In the genomic region with DNA sequence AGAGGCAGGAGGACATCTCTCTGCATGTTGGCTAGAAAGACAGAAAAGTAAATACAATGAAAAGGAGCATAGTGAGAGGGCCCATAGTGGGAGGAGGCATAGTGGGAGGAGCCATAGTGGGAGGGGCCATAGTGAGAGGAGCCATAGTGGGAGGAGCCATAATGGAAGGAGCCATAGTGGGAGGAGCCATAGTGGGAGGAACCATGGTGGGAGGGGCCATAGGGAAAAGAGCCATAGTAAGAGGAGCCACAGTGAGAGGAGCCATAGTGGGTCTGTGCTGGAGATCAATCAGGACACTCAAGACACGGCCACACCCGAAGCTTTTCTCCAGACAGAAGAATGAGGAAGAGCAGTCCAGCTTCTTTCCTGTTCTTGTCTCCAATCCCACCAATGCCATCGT, we compare ENCODE assay signal across 18 mouse cellular contexts.
"Had no signal": no experiment of that assay in that cellular context is flagged by ENCODE, and none has a peak within 500 bp of the region (broad histone marks: within the 10 kb centered on the region; RNA-seq: fewer than 3 reads in every experiment).

No protein-coding gene starts in this region.

- H3K27ac ChIP-seq: limb, embryonic 10.5 days; limb, embryonic 13.5 days; liver, embryonic 13.5 days; midbrain, embryonic 12.5 days; midbrain, embryonic 15.5 days; neural tube, embryonic 13.5 days had no signal

- H3K4me1 ChIP-seq: limb, embryonic 10.5 days; limb, embryonic 13.5 days; liver, embryonic 13.5 days; midbrain, embryonic 12.5 days; midbrain, embryonic 15.5 days; neural tube, embryonic 13.5 days had no signal

- H3K4me3 ChIP-seq: limb, embryonic 10.5 days; limb, embryonic 13.5 days; liver, embryonic 13.5 days; midbrain, embryonic 12.5 days; midbrain, embryonic 15.5 days; myocyte; neural tube, embryonic 13.5 days had no signal

- H3K9ac ChIP-seq: limb, embryonic 13.5 days; liver, embryonic 13.5 days; midbrain, embryonic 12.5 days; midbrain, embryonic 15.5 days; neural tube, embryonic 13.5 days had no signal

- H3K36me3 ChIP-seq: limb, embryonic 10.5 days; limb, embryonic 13.5 days; liver, embryonic 13.5 days; midbrain, embryonic 12.5 days; midbrain, embryonic 15.5 days; neural tube, embryonic 13.5 days had no signal

- DNase-seq: kidney, adult 18-20 months; kidney, adult 9 months; kidney, postnatal 14 days; kidney, postnatal 4 days; liver; liver, embryonic 13.5 days; lung, adult 2 months; lung, postnatal 14 days; lung, postnatal 4 days; retina, postnatal 1 day; right cerebral cortex, postnatal 25 days; thymus, postnatal 25 days had no signal

- H3K27me3 ChIP-seq: limb, embryonic 13.5 days; liver, embryonic 13.5 days; midbrain, embryonic 12.5 days; midbrain, embryonic 15.5 days; neural tube, embryonic 13.5 days had no signal

- H3K9me3 ChIP-seq: limb, embryonic 10.5 days; limb, embryonic 13.5 days; liver, embryonic 13.5 days; midbrain, embryonic 12.5 days had no signal

- ATAC-seq: midbrain, embryonic 15.5 days had no signal

- H3K4me2 ChIP-seq: limb, embryonic 13.5 days; liver, embryonic 13.5 days; midbrain, embryonic 12.5 days; midbrain, embryonic 15.5 days; neural tube, embryonic 13.5 days had no signal
